Mouse (Mus musculus): ENCODE data around the gene Mrtfb. TPM values are rescaled to one million over a fixed set of nuclear protein-coding genes. Genes with fewer than 3 reads are reported as not detected.

The Mrtfb gene
- polyA plus RNA-seq, 1 experiment from 2014 or later = 15.4 TPM

DNA sequence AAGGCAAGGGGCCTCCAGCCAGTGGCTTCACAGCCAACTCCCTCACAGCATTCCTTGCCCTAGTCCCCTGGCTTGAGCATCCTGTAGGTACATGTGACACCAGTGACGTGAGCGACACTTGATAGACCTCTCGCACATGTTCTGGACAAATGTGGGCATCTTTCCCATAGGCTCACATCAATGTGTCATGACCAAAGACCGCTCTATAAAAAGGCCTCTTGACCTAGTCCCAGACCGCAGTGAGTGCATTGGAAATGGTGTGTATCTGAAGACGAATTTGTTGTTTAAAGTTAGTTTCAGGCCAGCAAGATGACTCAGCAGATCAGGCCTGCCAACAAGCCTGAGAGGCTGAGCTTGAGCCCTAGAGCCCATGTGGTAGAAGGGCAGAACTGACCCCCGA is 158.3 kb downstream of the Mrtfb start:
- Histone ChIP-seq H3K4me1 (replicated peaks; ENCODE audit: control insufficient read depth, insufficient read depth, low read length) (no peaks in the 10 kb centered on the region), H3K4me3 (replicated peaks; ENCODE audit: low read length) (no peak overlapping the region), H3K36me3 (replicated peaks; ENCODE audit: control insufficient read depth, insufficient read depth) (peaks cover 29% of the 10 kb centered on the region), H3K27ac (no peak overlapping the region), H3K27me3 (ENCODE audit: control insufficient read depth, insufficient read depth, low read length) (no peaks in the 10 kb centered on the region), H3K4me2 (replicated peaks) (no peak overlapping the region), H3K9me3 (ENCODE audit: control insufficient read depth, low read length) (no peaks in the 10 kb centered on the region), H3K9ac (no peak overlapping the region)
- ATAC-seq (ENCODE audit: low FRiP score) (no peak), DNase-seq (ENCODE audit: low spot score) (no peak)
- WGBS = 98% methylated on average over 7 of the region's 7 CpGs

DNA sequence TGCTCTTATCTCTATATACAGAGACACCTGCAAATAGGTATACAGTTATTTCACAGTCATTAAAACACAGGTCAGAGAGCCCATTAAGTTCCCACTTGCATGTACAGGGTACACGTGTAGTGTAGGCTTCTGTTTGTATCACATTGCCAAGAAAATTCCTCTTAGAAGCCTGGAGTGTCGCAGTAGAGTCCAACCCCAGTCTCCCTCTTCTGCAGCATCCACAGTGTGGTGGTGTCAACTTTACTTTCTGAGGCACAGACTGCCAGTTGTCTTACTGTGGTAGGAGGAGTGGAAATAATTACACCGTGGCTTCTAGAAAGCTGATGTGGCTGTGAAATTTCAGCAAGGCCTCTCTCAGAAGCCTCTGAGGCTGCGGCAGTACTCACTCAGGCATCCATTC is 158.7 kb downstream of the Mrtfb start:
- WGBS = 94% methylated on average over 4 of the region's 4 CpGs
- H3K27me3 ChIP-seq (ENCODE audit: control insufficient read depth, insufficient read depth, low read length) = no peaks in the 10 kb centered on the region
- no peaks in the 10 kb centered on the region for H3K9me3 ChIP-seq (ENCODE audit: control insufficient read depth, low read length)
- no peak overlapping the region for H3K27ac ChIP-seq
- no peak overlapping the region for H3K4me3 ChIP-seq (replicated peaks; ENCODE audit: low read length)
- H3K9ac ChIP-seq = no peak overlapping the region
- DNase-seq (ENCODE audit: low spot score) = no peak
- ATAC-seq (ENCODE audit: low FRiP score) = no peak
- H3K4me1 ChIP-seq (replicated peaks; ENCODE audit: control insufficient read depth, insufficient read depth, low read length) = no peaks in the 10 kb centered on the region
- H3K4me2 ChIP-seq (replicated peaks) = no peak overlapping the region
- peaks cover 28% of the 10 kb centered on the region for H3K36me3 ChIP-seq (replicated peaks; ENCODE audit: control insufficient read depth, insufficient read depth)

- Histone ChIP-seq H3K27me3 (ENCODE audit: control insufficient read depth, insufficient read depth, low read length) (no peaks in the 10 kb centered on the region), H3K27ac (no peak overlapping the region), H3K9ac (no peak overlapping the region), H3K4me2 (replicated peaks) (no peak overlapping the region), H3K4me3 (replicated peaks; ENCODE audit: low read length) (no peak overlapping the region), H3K36me3 (replicated peaks; ENCODE audit: control insufficient read depth, insufficient read depth) (peaks cover 25% of the 10 kb centered on the region), H3K9me3 (ENCODE audit: control insufficient read depth, low read length) (no peaks in the 10 kb centered on the region), H3K4me1 (replicated peaks; ENCODE audit: control insufficient read depth, insufficient read depth, low read length) (no peaks in the 10 kb centered on the region)
- WGBS = 97% methylated on average over 6 of the region's 6 CpGs
- ATAC-seq (ENCODE audit: low FRiP score) (no peak), DNase-seq (ENCODE audit: low spot score) (no peak)
Measured at GRCm38 (mm10) chr16:13415465-13415864, 159.2 kb downstream of the Mrtfb start.

- Histone ChIP-seq H3K9me3 (ENCODE audit: control insufficient read depth, low read length) (no peaks in the 10 kb centered on the region), H3K27me3 (ENCODE audit: control insufficient read depth, insufficient read depth, low read length) (no peaks in the 10 kb centered on the region), H3K4me2 (replicated peaks) (no peak overlapping the region), H3K4me3 (replicated peaks; ENCODE audit: low read length) (no peak overlapping the region), H3K4me1 (replicated peaks; ENCODE audit: control insufficient read depth, insufficient read depth, low read length) (no peaks in the 10 kb centered on the region), H3K36me3 (replicated peaks; ENCODE audit: control insufficient read depth, insufficient read depth) (peaks cover 15% of the 10 kb centered on the region), H3K9ac (no peak overlapping the region), H3K27ac (no peak overlapping the region)
- ATAC-seq (ENCODE audit: low FRiP score) = no peak
- WGBS = 81% methylated on average over 10 of the region's 10 CpGs
- no peak for DNase-seq (ENCODE audit: low spot score)
Measured at GRCm38 (mm10) chr16:13416465-13416864, 160.2 kb downstream of the Mrtfb start.

GRCm38 (mm10) chr16:13417904-13418303 is 161.6 kb downstream of the Mrtfb start:
- Histone ChIP-seq H3K36me3 (replicated peaks; ENCODE audit: control insufficient read depth, insufficient read depth) (peaks cover 5% of the 10 kb centered on the region), H3K27me3 (ENCODE audit: control insufficient read depth, insufficient read depth, low read length) (no peaks in the 10 kb centered on the region), H3K4me1 (replicated peaks; ENCODE audit: control insufficient read depth, insufficient read depth, low read length) (no peaks in the 10 kb centered on the region), H3K9me3 (ENCODE audit: control insufficient read depth, low read length) (no peaks in the 10 kb centered on the region), H3K4me3 (replicated peaks; ENCODE audit: low read length) (no peak overlapping the region), H3K27ac (no peak overlapping the region), H3K4me2 (replicated peaks) (no peak overlapping the region), H3K9ac (no peak overlapping the region)
- no peak for ATAC-seq (ENCODE audit: low FRiP score)
- 88% methylated on average over 5 of the region's 5 CpGs for WGBS
- no peak for DNase-seq (ENCODE audit: low spot score)

- Histone ChIP-seq H3K36me3 (replicated peaks; ENCODE audit: control insufficient read depth, insufficient read depth) (no peaks in the 10 kb centered on the region), H3K9me3 (ENCODE audit: control insufficient read depth, low read length) (no peaks in the 10 kb centered on the region), H3K27ac (no peak overlapping the region), H3K4me3 (replicated peaks; ENCODE audit: low read length) (no peak overlapping the region), H3K4me1 (replicated peaks; ENCODE audit: control insufficient read depth, insufficient read depth, low read length) (no peaks in the 10 kb centered on the region), H3K4me2 (replicated peaks) (no peak overlapping the region), H3K9ac (no peak overlapping the region), H3K27me3 (ENCODE audit: control insufficient read depth, insufficient read depth, low read length) (no peaks in the 10 kb centered on the region)
- DNase-seq (ENCODE audit: low spot score) (no peak), ATAC-seq (ENCODE audit: low FRiP score) (no peak)
- 85% methylated on average over 2 of the region's 2 CpGs for WGBS
Measured at GRCm38 (mm10) chr16:13419752-13420151, 163.5 kb downstream of the Mrtfb start.

- H3K9ac ChIP-seq = no peak overlapping the region
- ATAC-seq (ENCODE audit: low FRiP score) (no peak), DNase-seq (ENCODE audit: low spot score) (no peak)
- no peak overlapping the region for H3K27ac ChIP-seq
- H3K4me3 ChIP-seq (replicated peaks; ENCODE audit: low read length) = no peak overlapping the region
- H3K4me2 ChIP-seq (replicated peaks) = no peak overlapping the region
- no peaks in the 10 kb centered on the region for H3K27me3 ChIP-seq (ENCODE audit: control insufficient read depth, insufficient read depth, low read length)
- no peaks in the 10 kb centered on the region for H3K9me3 ChIP-seq (ENCODE audit: control insufficient read depth, low read length)
- H3K36me3 ChIP-seq (replicated peaks; ENCODE audit: control insufficient read depth, insufficient read depth) = no peaks in the 10 kb centered on the region
- no peaks in the 10 kb centered on the region for H3K4me1 ChIP-seq (replicated peaks; ENCODE audit: control insufficient read depth, insufficient read depth, low read length)
- 91% methylated on average over 3 of the region's 3 CpGs for WGBS
Measured at GRCm38 (mm10) chr16:13422522-13422921, 166.2 kb downstream of the Mrtfb start.

DNA sequence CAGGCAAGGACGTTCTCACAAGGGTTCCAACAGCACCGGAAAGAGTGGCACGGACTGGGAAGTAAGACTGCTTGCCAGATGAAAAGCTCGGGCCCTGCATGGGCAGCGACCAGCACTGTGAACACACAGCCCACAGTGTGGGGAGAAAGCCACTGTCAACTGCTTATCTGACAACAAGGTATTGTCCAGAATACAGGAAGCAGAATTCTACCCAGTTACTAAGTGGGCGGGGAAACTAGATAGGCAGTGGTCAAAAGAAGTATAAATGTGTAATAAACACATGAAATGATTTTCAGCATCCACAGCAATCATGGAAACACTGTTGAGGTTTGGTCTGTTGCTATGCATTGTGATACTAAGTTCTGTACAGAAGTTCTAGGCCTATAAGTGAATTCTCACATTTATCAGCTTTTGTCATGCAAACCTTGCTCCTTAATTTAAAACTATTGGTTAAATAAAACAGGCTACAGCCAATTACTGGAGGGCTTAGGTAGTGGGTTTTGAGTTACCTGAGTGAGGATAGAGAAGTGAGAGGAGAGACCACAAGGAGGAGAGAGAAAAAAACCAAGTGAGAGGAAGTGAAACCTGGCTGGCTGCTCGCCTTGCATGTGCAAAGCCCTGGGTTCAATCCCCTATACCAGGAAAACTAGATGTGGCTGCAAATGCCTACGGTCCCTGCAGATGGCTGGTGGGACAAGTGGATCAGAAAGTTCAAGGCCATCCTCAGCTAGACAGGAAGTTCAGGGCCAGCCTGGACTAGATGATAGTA is 167.5 kb downstream of the Mrtfb start:
- H3K4me1 ChIP-seq (replicated peaks; ENCODE audit: control insufficient read depth, insufficient read depth, low read length) = no peaks in the 10 kb centered on the region
- DNase-seq (ENCODE audit: low spot score) (no peak), ATAC-seq (ENCODE audit: low FRiP score) (no peak)
- H3K27ac ChIP-seq = no peak overlapping the region
- no peaks in the 10 kb centered on the region for H3K27me3 ChIP-seq (ENCODE audit: control insufficient read depth, insufficient read depth, low read length)
- H3K9ac ChIP-seq = no peak overlapping the region
- no peak overlapping the region for H3K4me2 ChIP-seq (replicated peaks)
- H3K36me3 ChIP-seq (replicated peaks; ENCODE audit: control insufficient read depth, insufficient read depth) = no peaks in the 10 kb centered on the region
- H3K4me3 ChIP-seq (replicated peaks; ENCODE audit: low read length) = no peak overlapping the region
- WGBS = 89% methylated on average over 8 of the region's 8 CpGs
- no peaks in the 10 kb centered on the region for H3K9me3 ChIP-seq (ENCODE audit: control insufficient read depth, low read length)

- H3K4me1 ChIP-seq (replicated peaks; ENCODE audit: control insufficient read depth, insufficient read depth, low read length) = no peaks in the 10 kb centered on the region
- H3K27ac ChIP-seq = no peak overlapping the region
- no peak overlapping the region for H3K9ac ChIP-seq
- WGBS = 94% methylated on average over 6 of the region's 6 CpGs
- H3K27me3 ChIP-seq (ENCODE audit: control insufficient read depth, insufficient read depth, low read length) = no peaks in the 10 kb centered on the region
- H3K4me3 ChIP-seq (replicated peaks; ENCODE audit: low read length) = no peak overlapping the region
- no peak for ATAC-seq (ENCODE audit: low FRiP score)
- DNase-seq (ENCODE audit: low spot score) = no peak
- no peaks in the 10 kb centered on the region for H3K36me3 ChIP-seq (replicated peaks; ENCODE audit: control insufficient read depth, insufficient read depth)
- H3K4me2 ChIP-seq (replicated peaks) = no peak overlapping the region
- no peaks in the 10 kb centered on the region for H3K9me3 ChIP-seq (ENCODE audit: control insufficient read depth, low read length)
Measured at GRCm38 (mm10) chr16:13425804-13426203, 169.5 kb downstream of the Mrtfb start.
